Mouse (Mus musculus) layer of hippocampus, adult 8-10 months (tissue): ENCODE data around the gene Slc43a1. TPM values are rescaled to one million over a fixed set of nuclear protein-coding genes. Genes with fewer than 3 reads are reported as not detected.

Experiments used
- DNase-seq, 2 experiments: peaks; one replicate each; pipeline ENCODE4 v3.0.0; 2022; ENCODE audit warnings: low spot score in 2 of 2
- total RNA-seq, 4 experiments: library from RNA; stranded (reverse); gene quantifications; 2 replicates each; pipeline ENCODE4 v1.2.4; 2022

The Slc43a1 gene
- total RNA-seq, 4 experiments from 2014 or later, result 0.34 to 1.3 (median 0.63) TPM; not detected in 1

DNA sequence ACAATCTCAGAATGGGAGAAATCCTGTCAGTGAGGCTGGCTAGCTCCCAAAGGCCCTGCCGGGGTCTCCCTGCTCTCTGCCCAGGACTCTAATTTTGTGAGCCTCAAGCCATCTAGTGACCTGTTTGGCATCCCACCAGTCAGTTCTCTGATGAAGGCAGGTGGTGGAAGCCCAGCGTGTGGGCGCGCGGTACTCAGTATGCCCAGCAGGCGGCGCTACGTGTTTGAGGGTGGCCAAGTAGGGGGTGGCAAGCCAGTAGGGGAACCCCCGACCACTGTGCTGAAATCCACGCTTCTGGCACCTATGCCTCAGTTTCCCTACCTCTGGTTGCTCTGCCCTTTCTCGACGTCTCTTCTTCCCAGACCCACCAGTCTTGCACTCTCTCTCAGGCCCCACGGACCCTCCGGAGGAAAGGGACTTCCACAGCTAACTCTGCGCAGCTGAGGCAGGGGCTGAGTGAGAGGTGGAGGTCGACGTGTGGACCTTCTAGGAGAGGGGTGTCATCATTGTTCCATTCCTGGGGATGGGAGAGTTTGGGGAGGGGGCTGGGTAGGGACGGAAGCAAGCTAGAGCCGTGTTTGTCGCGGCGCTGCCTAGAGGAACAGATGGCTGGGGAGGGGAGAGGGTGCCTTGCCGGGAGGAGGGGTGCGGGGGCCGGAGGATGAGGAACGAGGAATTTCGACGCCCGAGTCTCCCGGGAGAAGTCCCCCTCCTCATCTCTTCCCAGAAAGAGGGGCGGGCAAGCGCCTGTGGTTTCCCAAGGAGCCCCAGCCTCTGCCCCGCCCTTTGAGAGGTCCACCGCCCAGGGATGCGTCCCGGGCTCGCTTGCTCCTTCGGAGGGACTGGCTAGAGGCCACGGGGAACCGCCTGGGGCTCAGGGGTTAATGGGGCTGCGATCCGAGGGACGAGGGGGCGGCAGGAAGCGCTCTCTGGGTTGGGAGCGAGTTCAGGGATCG lies 27.2 kb downstream of the Slc43a1 start:
- DNase-seq, result peak in 1 of 2 experiments; percentile 70

DNA sequence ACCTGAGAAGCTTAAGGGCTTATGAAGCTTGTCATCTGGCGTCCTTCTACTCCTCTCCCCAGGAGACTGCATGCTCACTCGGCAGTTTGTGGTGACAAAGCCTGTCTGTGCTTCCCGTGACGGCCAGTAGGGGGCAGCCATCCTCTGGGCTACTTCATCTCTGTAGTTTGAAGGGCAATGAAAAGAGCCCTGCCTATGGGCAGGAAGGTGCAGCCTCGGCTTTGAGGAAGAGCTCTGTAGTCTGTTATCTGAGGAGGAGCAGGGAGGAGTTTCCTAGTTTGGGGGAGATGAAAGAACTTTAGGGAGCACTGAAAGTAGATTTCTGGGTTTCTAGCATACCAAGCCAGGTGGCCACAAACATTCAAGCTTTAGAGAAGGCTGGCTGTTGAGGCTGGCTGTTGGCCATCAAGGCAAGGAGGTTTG lies 29.9 kb downstream of the Slc43a1 start:
- DNase-seq, result peak in 1 of 2 experiments; percentile 82

DNA sequence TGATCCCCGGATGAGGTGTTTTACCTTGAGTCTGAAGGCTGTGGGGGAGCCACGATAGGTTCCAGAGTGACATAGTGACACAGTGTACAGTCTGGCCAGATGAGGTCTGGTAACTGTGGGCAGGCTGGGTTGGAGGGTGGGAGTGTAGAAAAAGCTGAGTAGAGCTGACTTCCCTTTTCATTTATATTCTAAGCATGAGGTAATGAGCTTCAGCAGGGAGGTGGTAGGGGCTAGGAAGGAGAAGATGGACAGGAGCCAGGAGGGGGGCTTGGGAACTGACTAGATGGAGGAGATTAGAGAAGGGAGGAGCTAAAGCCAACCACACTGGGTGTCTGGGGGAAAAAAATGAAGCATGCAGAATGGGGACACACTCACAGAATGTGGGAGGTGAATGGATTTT lies 30.3 kb downstream of the Slc43a1 start:
- DNase-seq, result no peak

DNA sequence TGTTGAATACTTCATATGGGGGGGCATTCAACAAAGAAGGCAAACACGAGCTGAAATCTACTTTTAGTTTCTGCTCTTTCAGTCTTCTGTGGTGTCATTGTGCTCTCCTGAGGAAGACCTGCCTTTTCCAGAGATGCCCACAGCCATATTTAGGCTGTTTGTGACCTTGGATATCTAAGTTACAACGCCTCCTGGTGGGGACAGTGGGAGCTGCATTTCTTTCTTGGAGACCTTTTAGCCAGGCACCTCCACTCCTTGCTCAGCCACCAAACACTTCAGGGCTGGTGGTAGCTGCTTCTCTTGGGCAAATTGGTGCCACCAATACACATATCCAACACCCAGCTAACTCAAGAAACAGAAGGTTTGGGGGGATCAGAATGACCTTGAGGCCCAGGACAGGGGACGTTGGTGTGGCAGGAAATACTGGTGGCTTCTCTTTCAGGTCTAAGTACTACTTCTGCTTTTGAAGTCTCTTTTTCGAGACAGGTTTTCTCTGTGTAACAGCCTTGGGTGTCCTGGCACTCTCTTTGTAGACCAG lies 32.0 kb downstream of the Slc43a1 start:
- no peak for DNase-seq

DNA sequence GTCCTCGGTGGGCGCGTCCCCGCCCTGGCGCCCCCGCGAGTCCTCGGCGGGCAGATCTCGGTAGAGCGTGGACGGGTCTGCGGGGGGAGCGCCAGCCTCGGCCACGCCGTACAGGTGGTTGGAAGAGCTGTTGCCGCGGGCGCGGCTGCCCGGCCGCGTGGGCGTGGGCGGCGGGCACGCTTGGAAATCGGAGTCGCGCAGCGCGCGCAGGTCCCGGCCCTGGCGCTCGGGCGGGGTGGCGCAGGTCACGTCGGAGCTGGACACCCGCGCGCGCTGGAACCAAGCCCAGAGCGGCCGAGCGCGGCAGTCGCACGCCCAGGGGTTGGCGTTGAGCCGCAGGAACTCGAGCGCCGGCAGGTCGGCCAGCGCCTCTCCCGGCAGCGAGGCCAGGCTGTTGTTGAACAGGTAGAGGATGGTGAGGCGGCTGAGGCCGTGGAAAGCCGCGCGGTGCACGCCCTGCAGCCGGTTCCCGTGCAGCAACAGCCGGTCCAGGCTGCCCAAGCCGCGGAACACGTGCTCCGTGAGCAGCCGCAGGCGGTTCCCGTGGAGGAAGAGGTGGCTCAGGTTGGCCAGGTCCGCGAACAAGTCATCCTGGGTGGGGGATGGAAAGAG lies 33.6 kb downstream of the Slc43a1 start:
- no peak for DNase-seq

DNA sequence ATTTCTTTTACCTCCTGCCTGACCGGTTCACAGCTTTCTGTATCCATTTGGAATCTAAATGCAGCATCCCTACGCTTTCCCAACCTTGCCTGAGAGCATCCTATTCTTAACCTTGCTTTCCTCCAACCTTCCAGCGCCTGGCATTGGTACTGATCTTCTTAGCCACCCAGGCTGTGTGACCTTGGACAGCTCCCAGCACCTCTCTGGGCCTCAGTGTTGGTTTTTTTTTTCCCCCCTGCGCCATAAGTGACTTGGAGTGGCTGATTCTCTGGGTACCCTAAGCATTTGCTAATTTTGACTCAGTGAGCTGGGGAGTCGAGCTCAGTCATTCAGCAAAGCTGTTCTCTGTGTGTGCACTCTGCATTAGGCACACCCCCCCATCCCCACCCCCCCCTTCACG lies 37.2 kb downstream of the Slc43a1 start:
- no peak for DNase-seq

DNA sequence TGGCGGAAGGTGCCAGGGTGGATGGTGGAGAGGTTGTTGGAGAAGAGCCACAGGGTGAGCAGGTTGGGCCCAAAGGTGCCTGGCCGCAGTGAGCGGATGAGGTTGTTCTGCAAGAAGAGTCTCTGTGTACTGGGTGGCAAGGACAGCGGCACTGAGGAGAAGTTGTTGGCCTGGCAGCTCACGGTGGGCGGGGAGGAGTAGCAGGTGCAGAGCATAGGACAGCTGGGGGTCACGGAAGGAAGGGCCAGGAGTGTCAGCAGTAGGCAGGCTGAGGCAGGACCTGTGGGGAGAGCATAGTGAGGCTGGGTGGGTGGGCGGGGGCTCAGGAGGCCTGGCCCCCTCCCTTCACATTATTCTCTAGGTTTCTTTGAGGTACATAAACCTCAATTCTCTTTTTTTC lies 41.9 kb downstream of the Slc43a1 start:
- DNase-seq, result no peak

DNA sequence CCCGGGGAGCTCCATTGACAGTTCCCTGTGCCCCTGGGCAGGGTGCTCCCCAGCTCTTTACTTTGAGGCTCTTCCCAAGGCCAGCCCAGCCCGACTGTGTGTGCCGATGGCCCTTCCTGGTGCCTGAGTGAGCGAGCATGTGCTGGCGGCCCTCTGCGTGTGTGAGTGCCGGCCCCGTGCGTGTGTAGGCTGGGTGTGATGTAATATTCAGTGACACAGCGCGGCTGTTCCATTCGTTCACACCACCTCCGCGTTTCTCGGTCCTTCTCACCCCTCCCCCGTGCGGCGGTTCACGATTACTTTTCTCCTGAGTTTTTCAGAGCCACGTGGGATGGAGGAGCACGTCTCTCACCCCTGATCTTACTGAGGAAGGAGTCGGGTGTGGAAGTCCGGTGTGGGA lies 44.0 kb downstream of the Slc43a1 start:
- peak in 1 of 2 experiments; percentile 63 for DNase-seq

DNA sequence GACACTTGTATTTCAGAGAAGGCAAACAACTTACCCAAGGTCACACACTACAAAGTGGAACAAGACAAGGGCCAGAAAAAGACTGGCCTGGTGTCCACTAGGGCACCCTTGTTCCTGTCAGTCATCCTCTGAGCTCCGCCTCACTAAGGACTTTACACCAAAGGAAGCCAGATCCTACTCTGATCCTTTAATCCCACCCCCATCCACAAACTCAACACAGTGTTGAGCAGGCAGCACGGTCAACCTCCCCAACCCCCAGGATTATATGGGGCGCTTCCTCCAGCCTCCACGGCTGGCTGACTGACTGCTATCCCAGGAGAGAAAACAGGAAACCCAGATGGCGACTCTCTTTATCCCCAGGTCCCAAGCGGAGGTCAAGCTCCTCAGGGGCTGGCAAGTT lies 44.4 kb downstream of the Slc43a1 start:
- DNase-seq, result no peak

DNA sequence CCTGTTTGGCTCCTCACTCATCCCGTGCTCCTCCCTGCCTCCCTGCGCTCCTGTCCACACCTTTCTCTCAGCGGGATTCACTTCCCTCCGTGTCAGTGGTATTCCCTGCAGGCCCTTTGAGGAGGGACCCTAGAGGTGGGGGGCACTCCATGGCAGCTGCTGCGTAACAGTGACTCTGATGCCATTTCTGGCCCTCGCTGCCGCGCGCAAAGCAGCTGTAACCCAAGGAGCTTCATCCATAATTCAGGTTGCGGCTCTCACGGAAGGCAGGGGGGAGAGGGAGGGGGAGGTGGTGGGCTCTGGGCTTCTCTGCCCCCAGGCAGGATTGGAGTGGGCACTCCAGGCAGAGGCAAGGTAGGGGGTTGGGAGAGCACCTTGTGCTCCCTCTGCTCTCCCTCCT lies 44.9 kb downstream of the Slc43a1 start:
- no peak for DNase-seq

DNA sequence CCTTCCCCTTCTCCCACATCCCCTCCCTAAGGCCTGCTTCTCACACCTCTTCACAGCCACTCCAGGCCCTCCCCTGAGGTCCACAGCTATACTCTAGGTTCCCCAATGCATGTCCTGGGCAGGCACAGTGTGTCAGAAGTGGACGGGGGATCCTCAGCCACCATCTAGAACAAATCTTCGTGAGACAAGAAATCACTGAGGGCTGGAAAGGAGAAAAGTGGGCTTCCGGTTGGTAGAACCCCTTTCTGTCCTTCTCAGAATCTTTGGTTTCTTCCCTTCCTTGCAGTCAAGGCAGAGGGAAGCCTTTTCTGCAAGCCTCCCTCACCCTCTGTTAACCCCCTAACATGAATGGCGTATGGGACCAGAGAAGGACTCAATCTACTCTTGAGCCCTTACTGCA lies 45.3 kb downstream of the Slc43a1 start:
- DNase-seq, result no peak

DNA sequence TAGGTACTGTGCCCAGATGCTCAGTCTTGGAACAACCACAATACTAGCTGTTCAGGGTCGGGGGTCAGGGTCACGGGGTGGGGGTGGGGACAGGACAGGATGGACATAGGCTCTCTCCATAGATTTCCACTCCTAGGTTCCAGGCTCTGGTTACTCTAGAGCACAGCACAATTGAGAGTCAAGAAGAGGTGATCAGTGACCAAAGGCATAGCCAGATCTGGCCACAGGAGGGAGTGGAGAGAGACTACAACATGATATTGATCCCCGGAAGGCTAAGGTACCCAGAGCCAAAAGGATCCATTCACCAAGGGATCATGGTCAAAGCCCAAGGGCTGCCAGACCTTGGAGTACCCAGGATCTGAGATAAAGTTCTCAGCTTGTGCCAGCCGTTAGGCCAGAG lies 46.0 kb downstream of the Slc43a1 start:
- DNase-seq, result no peak

DNA sequence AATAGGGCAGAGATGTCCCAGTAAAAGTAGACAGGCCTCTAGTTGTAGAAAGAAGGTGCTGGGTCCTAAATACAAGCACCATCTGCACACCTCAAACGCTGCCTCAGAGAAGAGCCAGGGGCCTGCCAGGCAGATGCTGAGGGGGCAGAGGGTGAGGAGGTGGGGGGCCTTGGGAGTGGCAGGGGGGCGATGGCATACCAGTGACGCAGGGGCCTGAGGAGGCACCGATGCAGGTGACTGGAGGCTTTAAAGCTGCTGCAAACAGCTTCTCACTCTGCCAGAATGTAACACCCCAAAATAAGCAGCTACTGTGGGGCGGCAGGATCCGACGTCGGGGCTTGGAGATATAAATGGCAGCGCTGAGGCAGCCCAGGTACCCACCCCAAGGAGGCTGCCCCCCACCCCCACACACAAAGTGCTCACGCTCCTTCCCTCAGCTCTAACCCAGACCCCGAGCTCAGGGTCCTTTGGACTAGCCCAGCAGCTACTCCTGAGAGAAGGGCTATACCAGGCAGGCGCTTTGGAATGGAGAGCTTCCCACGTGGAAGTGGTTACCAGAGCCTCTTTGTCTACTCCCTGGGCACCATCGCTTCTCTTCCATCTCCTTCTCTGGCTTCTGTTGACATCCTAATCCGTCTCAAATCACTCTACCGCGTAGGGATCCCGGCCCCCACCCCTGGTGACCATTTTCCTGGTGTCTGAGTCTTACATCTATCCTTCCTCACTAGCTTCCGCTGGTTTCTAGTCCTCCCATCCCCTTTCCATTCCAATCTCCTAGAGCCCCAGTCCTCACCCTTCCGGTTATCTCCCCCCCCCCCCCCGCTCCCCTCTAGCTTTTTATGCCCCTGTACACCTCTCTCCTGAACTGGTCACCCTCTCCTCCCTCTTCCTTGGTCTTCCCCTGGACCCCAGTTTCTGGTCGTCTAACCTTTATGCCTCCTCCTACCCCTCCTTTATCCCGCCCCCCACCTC lies 46.7 kb downstream of the Slc43a1 start:
- no peak for DNase-seq

DNA sequence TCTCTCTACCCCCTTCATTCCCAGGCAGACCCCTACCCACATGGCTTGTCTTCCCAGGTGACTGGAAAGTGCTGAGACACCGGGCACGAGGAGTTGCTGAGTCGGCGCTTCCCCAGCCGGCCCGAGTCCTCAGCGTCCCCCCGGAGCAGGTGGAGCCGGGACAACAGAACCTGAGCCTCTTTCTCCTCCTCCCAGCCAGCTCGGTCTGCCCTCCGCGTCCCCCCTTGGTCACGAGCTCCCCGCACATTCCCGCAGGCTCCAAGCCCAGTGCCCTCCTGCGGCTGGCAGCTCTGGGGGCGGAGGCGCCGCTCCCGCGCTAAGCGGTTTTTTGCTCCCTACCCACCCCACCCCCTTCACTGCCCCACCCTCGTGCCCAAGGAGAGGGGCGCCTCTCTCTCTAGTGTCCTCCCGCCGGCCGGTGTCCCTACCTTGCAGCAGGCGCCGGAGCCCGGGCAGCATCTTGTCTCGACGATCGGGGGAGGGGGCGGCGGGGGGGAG lies 47.6 kb downstream of the Slc43a1 start, which contains the start of gene Rtn4rl2:
Gene Rtn4rl2, minus strand, starts transcription at position 477 of the 498 bp plus-strand sequence.
- DNase-seq, result no peak

DNA sequence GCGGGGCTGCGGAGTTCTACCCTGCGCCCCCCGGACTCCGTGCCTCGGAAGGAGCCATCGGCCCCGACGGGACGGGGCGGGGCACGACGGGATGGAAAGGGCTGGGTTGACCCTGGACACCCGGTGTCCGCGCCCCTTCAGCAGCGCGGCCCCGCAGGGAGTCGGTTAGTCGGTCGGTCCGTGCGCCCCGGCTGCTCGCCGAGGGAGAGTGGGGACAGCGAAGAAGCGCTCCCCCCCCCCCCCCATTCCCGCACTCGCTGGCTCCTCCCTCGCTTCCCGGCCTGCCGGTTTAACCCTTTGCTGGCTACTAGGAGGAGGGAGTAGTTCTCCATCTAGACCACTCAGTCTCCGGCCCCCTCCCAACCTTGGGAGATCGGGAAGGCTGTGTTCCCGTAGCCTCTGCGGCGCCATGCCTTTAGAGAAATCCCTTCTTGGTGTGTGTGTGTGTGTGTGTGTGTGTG lies 48.2 kb downstream of the Slc43a1 start:
- no peak for DNase-seq

DNA sequence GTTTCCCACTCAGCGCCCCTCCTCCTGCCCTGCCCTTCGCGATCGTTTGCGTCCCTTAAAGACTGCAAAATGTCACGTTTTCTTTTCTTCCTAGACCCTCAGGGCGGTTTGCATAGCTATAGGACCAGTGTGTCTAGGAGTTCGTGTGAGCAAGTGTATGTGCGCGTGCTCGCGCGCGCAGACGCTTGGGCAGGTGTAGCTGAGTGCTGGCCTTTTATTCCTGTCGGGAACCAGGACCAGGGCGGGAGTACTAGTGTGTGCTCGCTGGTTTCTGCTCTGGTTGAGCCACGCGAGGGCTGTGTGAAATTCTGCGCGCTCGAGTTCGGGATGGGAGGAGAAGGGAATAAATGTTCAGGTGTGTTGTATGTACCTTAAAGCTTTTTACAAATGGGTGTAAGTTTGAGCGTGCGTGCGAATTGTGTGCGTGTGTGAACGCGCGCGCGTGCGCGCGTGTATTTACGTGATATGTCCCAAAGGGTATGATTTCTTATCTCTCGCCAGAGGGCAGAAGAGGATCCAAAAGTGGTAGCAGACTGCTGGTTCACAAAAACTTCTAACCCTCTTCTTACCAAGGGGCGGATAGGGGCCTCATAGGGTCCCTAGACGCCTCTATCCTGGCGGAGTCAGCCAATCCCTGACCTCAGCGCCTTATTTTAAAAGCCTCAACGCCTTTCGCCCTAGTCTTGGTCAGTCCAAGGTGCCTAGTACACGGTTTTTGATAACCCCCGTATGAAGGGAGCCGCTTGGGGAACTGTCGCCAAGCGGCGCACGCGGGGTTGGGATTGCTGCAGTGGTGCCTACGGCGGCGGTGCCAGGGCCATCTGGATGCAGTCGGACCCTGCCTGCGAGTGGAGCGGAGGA lies 49.0 kb downstream of the Slc43a1 start:
- DNase-seq, result peak in 1 of 2 experiments; percentile 68

DNA sequence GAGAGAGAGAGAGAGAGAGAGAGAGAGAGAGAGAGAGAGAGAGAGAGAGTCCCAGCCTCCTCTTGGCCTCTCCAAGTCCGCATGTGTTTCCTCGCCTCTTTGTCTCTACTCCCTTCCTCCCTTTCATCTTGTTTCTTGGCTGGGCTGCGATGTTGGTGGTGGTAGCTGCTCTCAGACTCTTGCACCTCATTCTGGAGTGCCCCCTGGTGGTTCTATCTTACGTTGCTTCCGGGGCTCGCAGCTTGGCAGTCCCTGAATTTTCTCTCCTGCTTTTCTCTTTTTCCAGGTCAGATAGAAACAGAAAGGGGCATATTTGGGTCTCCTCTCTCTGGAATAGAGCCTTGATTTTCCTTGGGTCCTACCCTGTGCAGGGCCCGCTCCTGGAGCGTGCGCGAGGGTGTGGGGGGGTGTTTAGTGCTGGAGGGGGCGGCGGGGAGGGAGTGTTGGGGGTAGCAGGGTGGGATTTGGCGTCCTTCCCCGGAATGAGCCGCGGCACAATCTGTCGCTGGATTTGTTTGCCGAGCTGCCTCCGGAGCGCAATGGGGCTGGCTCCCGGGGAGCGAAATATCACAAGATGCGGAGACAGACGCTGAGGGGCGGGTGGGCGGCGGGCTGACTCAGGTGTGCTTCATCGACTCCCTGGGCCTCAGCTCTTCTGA lies 50.1 kb downstream of the Slc43a1 start:
- peak; percentile 81 to 82 for DNase-seq

DNA sequence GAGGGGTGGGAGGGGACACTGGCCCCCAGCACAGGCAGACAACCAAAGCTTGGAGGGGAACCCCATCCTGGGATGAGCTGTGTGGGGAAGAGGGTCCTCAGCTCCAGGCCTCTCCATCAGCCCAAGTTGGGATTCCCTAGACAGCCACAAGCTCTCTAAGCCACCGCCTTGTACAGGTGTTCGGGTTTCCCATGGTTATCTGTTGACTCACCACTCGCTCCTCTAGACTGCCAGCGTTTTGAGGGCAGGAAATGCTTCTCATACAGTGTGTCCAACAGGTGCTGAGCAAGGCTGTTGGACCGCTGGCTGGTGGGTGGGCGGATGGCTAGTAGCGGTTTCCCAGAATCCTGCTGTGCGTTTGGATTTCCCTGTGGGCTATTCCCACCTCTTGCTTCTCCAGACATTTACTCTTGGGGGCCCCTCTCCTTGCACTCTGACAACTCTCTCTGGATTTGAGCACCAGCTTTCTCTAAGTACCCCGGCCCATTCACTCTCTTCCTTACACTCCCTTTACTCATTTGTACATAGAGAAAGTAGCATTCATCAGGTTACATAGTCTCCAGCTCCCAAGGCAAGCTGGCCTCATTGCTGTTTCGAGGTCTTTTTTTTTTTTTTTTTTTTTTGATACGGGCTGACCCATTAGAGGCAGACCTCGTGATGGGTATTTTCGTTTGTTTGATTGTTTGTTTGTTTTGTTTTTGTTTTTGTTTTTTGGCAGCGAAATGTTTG lies 50.8 kb downstream of the Slc43a1 start:
- DNase-seq, result peak; percentile 51 to 55

DNA sequence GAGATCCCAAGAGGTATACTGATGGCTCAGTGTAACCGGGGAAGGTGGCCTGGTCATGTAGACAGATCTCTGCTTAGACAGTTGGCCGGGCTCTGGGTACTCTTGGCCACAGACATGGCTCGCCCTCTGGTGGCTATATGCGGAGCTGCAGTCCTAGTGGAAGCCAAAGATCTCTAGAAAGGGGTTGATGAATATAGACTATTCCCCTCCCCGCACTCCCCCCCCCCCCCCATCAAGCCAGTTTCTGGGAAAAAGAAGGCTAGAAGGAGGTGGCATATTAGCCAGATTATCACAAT lies 51.3 kb downstream of the Slc43a1 start:
- DNase-seq, result peak in 1 of 2 experiments; percentile 82
